14 mouse cellular contexts compared by ENCODE assay signal in genomic region chr17:35074097-35074496, GRCm38 (mm10). TPM values are rescaled to one million over a fixed set of nuclear protein-coding genes. Genes with fewer than 3 reads are reported as not detected.
DNase-seq lines count a peak whose midpoint lies in the region; ATAC-seq and TF ChIP-seq lines count a peak whose summit lies in the region.
"Had no signal": no experiment of that assay in that cellular context is flagged by ENCODE, and none has a peak within 500 bp of the region (broad histone marks: within the 10 kb centered on the region; RNA-seq: fewer than 3 reads in every experiment).

No protein-coding gene starts in this region.

- H3K4me2 ChIP-seq in forebrain, embryonic 14.5 days (ENCODE audit: low read length), result no peak overlapping the region
- H3K4me2 ChIP-seq: heart, embryonic 15.5 days; kidney, embryonic 15.5 days; lung, embryonic 15.5 days had no signal

- TF ChIP-seq CTCF in brain, embryonic 14.5 days (IDR thresholded peaks at IDR 0.05; ENCODE audit: borderline replicate concordance, extremely low read depth, insufficient read depth, insufficient read length), result no peak

- peak; percentile 31 to 35; a peak in 2 of 4 replicates for ATAC-seq in hematopoietic stem cell, adult 5-6 weeks (replicated peaks in 1 of 2; ENCODE audit: insufficient read depth in 1 of 2, low FRiP score in 2 of 2, low TSS enrichment in 1 of 2, low read depth in 1 of 2, poor library complexity in 2 of 2, severe bottlenecking in 2 of 2)
- no peak for ATAC-seq in monocyte, adult 5-6 weeks (replicated peaks; ENCODE audit: insufficient number of reproducible peaks, low FRiP score, low TSS enrichment, poor library complexity, severe bottlenecking)
- ATAC-seq in forebrain, embryonic 14.5 days, result no peak
- ATAC-seq: forebrain, postnatal 0 days had no signal

- WGBS in forebrain, embryonic 14.5 days, result 60% methylated on average over 17 of the region's 17 CpGs

- H3K9ac ChIP-seq in forebrain, embryonic 14.5 days (ENCODE audit: low read length), result no peak overlapping the region
- H3K9ac ChIP-seq: forebrain, postnatal 0 days; heart, embryonic 15.5 days; kidney, embryonic 15.5 days; lung, embryonic 15.5 days had no signal

- H3K9me3 ChIP-seq in forebrain, embryonic 14.5 days (replicated peaks; ENCODE audit: control insufficient read depth, low read length), result no peaks in the 10 kb centered on the region
- H3K9me3 ChIP-seq: heart, embryonic 15.5 days; kidney, embryonic 15.5 days; lung, embryonic 15.5 days had no signal

- no peak overlapping the region for H3K4me3 ChIP-seq in forebrain, embryonic 14.5 days (ENCODE audit: low read depth, low read length)
- H3K4me3 ChIP-seq: heart, embryonic 15.5 days; kidney, embryonic 15.5 days; lung, embryonic 15.5 days had no signal

- intact Hi-C loops in left cerebral cortex, postnatal 4 days (cut with DNase I), result no loop called here

- no peaks in the 10 kb centered on the region for H3K27me3 ChIP-seq in forebrain, embryonic 14.5 days (replicated peaks; ENCODE audit: control insufficient read depth, insufficient read depth, low read length)
- H3K27me3 ChIP-seq: kidney, embryonic 15.5 days had no signal

- TF ChIP-seq POLR2A in brain, embryonic 14.5 days (IDR thresholded peaks at IDR 0.05; ENCODE audit: borderline replicate concordance, extremely low read depth, insufficient read depth, insufficient read length, poor library complexity, severe bottlenecking), result no peak

- H3K27ac ChIP-seq in forebrain, embryonic 14.5 days (ENCODE audit: low read depth, low read length), result no peak overlapping the region
- H3K27ac ChIP-seq: heart, embryonic 15.5 days; kidney, embryonic 15.5 days; lung, embryonic 15.5 days had no signal

- DNase-seq in left cerebral cortex, postnatal 4 days, result peak; percentile 48
- no peak for DNase-seq in left cerebral cortex, adult 9 months (ENCODE audit: low spot score in 2 of 2)
- DNase-seq in brain, embryonic 14.5 days (ENCODE audit: low read depth), result peak; percentile 23
- DNase-seq in thymus, postnatal 25 days, result peak; percentile 22
- DNase-seq in forebrain, embryonic 14.5 days (ENCODE audit: low spot score), result no peak
- DNase-seq: forebrain, postnatal 0 days had no signal

- H3K4me1 ChIP-seq in forebrain, embryonic 14.5 days (ENCODE audit: control insufficient read depth, insufficient read depth, low read length), result peaks cover 11% of the 10 kb centered on the region; the same call in 1 of the 2 replicates

- H3K36me3 ChIP-seq in forebrain, embryonic 14.5 days (ENCODE audit: control insufficient read depth, insufficient read depth, low read length), result no peaks in the 10 kb centered on the region
- H3K36me3 ChIP-seq: heart, embryonic 15.5 days; kidney, embryonic 15.5 days; lung, embryonic 15.5 days had no signal

RNA-seq across cellular contexts. Expression of gene Ly6g6e, which starts 2.6 kb away (rescaled TPM):
- 1 to 10 TPM; 2.8 to 3.4 TPM for total RNA-seq in left cerebral cortex, postnatal 4 days (2021)
- polyA plus RNA-seq in brain, embryonic 14.5 days (2012; rRNA removed), result 1.2 and 12.4 TPM in 2 replicates
- not detected in 2 replicates for total RNA-seq in hematopoietic stem cell, adult 5-6 weeks (2017)
- not detected in 3 replicates for total RNA-seq in monocyte, adult 5-6 weeks (2017)
- 10.1 and 10.7 TPM in 2 replicates for polyA plus RNA-seq in forebrain, embryonic 14.5 days (2014; fragmentation: Nextera tagmentation; extraction: Ambion mirVana)
- total RNA-seq: adrenal gland, adult 18-20 months had no signal

RNA-seq across cellular contexts. Expression of gene Ly6g6d, which starts 3.8 kb away (rescaled TPM):
- total RNA-seq in left cerebral cortex, postnatal 4 days (2021), result not detected
- polyA plus RNA-seq in brain, embryonic 14.5 days (2012; rRNA removed), result 1.8 and 2.7 TPM in 2 replicates
- not detected in 2 replicates for total RNA-seq in hematopoietic stem cell, adult 5-6 weeks (2017)
- 2.3 TPM in 1 of 3 replicates, not detected in the others for total RNA-seq in monocyte, adult 5-6 weeks (2017)
- 0.76 and 1.1 TPM in 2 replicates for polyA plus RNA-seq in forebrain, embryonic 14.5 days (2014; fragmentation: Nextera tagmentation; extraction: Ambion mirVana)
- total RNA-seq: adrenal gland, adult 18-20 months; forebrain, postnatal 0 days had no signal

RNA-seq across cellular contexts. Expression of gene Mpig6b, which starts 8.1 kb away (rescaled TPM):
- not detected for total RNA-seq in left cerebral cortex, postnatal 4 days (2021)
- polyA plus RNA-seq in brain, embryonic 14.5 days (2012; rRNA removed), result 0.30 and 0.35 TPM in 2 replicates
- not detected in 2 replicates for total RNA-seq in hematopoietic stem cell, adult 5-6 weeks (2017)
- total RNA-seq in monocyte, adult 5-6 weeks (2017), result 0.57 to 3.1 TPM (median 0.75 TPM) in 3 replicates
- polyA plus RNA-seq in forebrain, embryonic 14.5 days (2014; fragmentation: Nextera tagmentation; extraction: Ambion mirVana), result 0.28 and 0.42 TPM in 2 replicates
- total RNA-seq: forebrain, postnatal 0 days; MEL had no signal

RNA-seq across cellular contexts. Expression of gene Ly6g6c, which starts 8.9 kb away (rescaled TPM):
- total RNA-seq in left cerebral cortex, postnatal 4 days (2021), result not detected
- 0.42 and 0.50 TPM in 2 replicates for polyA plus RNA-seq in brain, embryonic 14.5 days (2012; rRNA removed)
- not detected in 2 replicates for total RNA-seq in hematopoietic stem cell, adult 5-6 weeks (2017)
- not detected in 3 replicates for total RNA-seq in monocyte, adult 5-6 weeks (2017)
- polyA plus RNA-seq in forebrain, embryonic 14.5 days (2014; fragmentation: Nextera tagmentation; extraction: Ambion mirVana), result not detected in 2 replicates
- total RNA-seq: adrenal gland, adult 18-20 months; forebrain, postnatal 0 days; left cerebral cortex, adult 8-10 months; MEL had no signal
- polyA plus RNA-seq: forebrain, postnatal 0 days; heart, embryonic 15.5 days; kidney, embryonic 15.5 days had no signal

RNA-seq across cellular contexts. Expression of gene Ly6g6f, which starts 11.3 kb away (rescaled TPM):
- total RNA-seq in left cerebral cortex, postnatal 4 days (2021), result not detected
- polyA plus RNA-seq in brain, embryonic 14.5 days (2012; rRNA removed), result 0.15 and 0.30 TPM in 2 replicates
- not detected in 2 replicates for total RNA-seq in hematopoietic stem cell, adult 5-6 weeks (2017)
- 0.39 TPM in 1 of 3 replicates, not detected in the others for total RNA-seq in monocyte, adult 5-6 weeks (2017)
- polyA plus RNA-seq in forebrain, embryonic 14.5 days (2014; fragmentation: Nextera tagmentation; extraction: Ambion mirVana), result 0.15 TPM in 1 of 2 replicates, not detected in the other
- total RNA-seq: adrenal gland, adult 18-20 months; forebrain, postnatal 0 days had no signal
- polyA plus RNA-seq: forebrain, postnatal 0 days; kidney, embryonic 15.5 days had no signal

Comparison
In these comparisons a context has a peak if more than half of its experiments do, and no peak if none do; other contexts are left out.
1. DNase-seq: peak in left cerebral cortex, postnatal 4 days (single experiment), brain, embryonic 14.5 days (single experiment) and thymus, postnatal 25 days (single experiment); none in left cerebral cortex, adult 9 months (0 of 2) and forebrain, embryonic 14.5 days (single experiment).
2. ATAC-seq: peak in hematopoietic stem cell, adult 5-6 weeks (2 of 2); none in monocyte, adult 5-6 weeks (single experiment) and forebrain, embryonic 14.5 days (single experiment).